Mouse (Mus musculus) erythroid progenitor cell, adult 5-6 weeks (primary cell): Measurements from ENCODE around the gene Lair1. TPM values are rescaled to one million over a fixed set of nuclear protein-coding genes. Genes with fewer than 3 reads are reported as not detected.
"Not testable (repeated sequence)": the region's sequence is repeated elsewhere in the genome, so short reads cannot be mapped to it uniquely, and the experiment has no call there.

Experiments
- ATAC-seq: replicated peaks from 2 replicates; pipeline ENCODE4 v1.8.0; 2016; ENCODE audit warnings: moderate number of reproducible peaks, mild to moderate bottlenecking, moderate TSS enrichment, inconsistent platforms; ENCODE audit not compliant: poor library complexity, low FRiP score, severe bottlenecking
- total RNA-seq, 2 experiments: library from RNA; stranded (forward) in 1 of 2; stranded (reverse) in 1 of 2; fragments of 150-400 nt in 1 of 2; fragments of 186-747, 209-891 nt in 1 of 2; gene quantifications; 2 replicates each; pipeline versions ENCODE4 v1.2.3 to v1.2.4; 2015 to 2017; ENCODE audit warnings: low replicate concordance in 2 of 2

Lair1 gene
- total RNA-seq, 2 experiments from 2014 or later, result 10.3 to 10.5 TPM

DNA sequence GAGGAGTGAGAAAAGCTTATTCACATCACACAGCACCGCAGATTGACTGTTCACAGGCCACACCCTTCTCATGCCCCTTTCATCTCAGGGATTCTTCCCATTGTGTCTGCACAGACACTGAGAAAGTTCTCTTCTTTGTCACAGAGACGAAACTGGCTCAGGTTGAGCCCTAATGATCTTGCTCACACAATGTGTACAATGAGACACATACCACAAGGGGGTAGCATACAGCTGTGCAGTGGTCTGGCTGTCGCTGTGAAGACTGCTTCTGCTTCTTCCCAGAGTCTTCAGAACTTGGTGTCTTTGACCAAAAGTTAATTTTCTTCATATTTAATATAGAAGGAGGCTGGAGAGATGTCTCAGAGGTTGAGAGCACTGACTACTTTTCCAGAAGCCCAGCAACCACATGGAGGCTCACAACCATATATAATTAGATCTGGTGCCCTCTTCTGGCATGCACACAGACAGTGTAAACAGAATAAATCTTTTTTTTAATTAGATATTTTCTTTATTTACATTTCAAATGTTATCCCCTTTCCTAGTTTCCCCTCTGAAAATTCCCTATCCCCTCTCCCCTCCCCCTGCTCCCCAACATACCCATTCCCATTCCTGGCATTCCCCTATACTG, 36.1 kb downstream of the Lair1 start:
- no peak for ATAC-seq

DNA sequence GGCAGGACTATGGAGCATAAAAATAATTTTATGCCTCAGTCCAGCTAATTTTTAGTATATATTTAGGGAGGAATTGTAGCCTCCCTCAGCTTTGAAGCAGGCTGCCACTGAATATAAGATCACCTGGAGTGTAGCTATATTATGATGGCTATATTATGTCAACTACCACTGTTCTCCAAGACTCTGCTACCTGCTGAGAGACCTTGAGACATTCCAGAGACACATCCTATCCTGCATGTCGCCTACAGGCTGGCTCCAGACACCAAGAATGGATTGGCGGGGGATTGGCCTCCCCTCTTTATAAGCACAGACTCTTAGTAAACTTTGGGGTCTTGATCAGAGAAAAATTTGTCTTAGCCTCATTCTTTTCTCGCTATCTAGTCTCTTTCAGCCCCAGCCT, 58.4 kb downstream of the Lair1 start:
- ATAC-seq, result not testable (repeated sequence)

DNA sequence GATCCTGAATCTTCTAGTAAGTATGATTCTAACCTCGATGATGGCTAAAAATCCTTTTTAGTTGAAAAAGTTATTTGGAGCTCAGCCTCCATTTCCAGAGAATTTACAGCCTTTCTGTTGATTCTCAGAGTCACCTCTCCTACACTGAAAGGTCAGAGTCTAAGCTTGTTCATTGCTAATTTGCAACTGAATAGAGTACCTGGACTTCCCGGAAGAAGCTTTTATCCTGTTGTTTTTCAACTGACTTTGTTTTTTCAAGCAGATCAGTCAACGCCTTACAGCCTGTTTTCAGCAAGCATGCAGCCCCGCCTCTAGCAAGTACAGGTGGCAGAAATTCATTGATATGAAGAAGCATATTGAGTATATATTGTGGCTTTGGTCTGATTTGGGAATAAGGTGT, 59.0 kb downstream of the Lair1 start:
- ATAC-seq, result not testable (repeated sequence)

DNA sequence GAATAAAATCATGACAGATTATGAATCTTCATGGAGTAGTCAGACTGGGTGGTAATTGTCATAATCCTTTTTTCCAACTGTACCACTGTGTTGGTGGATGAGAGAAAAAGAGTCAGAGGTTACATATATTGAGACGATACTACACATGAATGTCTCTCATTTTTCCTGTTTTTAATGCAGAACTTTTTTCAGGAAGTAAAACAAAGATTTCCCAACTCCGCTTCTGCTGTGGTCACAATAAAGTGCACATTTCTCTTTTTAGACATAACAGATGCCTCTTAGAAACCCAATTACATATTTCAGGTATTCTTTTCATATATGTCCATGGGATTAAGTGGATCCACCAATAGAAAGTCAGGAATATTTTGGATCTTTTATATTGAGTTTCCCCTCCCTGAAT, 101.0 kb downstream of the Lair1 start:
- ATAC-seq, result no peak

- ATAC-seq, result no peak
Observed at GRCm38 (mm10) chr7:3957387-3957786, 105.6 kb downstream of the Lair1 start.

Other genes with a start within 250 kb of the Lair1 start
- not detected in 2 replicates for gene Gm15448, start 237.5 kb downstream of the Lair1 start, total RNA-seq (2015; ENCODE audit: low replicate concordance)
- gene Gm15448, start 237.5 kb downstream of the Lair1 start, total RNA-seq (2017; ENCODE audit: low replicate concordance), result 1.5 and 2.6 TPM in 2 replicates
- gene Pira2, start 218.2 kb downstream of the Lair1 start, total RNA-seq (2015; ENCODE audit: low replicate concordance), result 3.2 and 13.4 TPM in 2 replicates
- 1.8 and 6.2 TPM in 2 replicates for gene Pira2, start 218.2 kb downstream of the Lair1 start, total RNA-seq (2017; ENCODE audit: low replicate concordance)
- 0.84 and 7.9 TPM in 2 replicates for gene Gm14548, start 165.1 kb downstream of the Lair1 start, total RNA-seq (2015; ENCODE audit: low replicate concordance)
- gene Gm14548, start 165.1 kb downstream of the Lair1 start, total RNA-seq (2017; ENCODE audit: low replicate concordance), result 3.5 TPM in 1 of 2 replicates, not detected in the other
- gene Lilra6, start 147.7 kb downstream of the Lair1 start, total RNA-seq (2015; ENCODE audit: low replicate concordance), result 3.6 and 10.5 TPM in 2 replicates
- gene Lilra6, start 147.7 kb downstream of the Lair1 start, total RNA-seq (2017; ENCODE audit: low replicate concordance), result 2.2 and 5.9 TPM in 2 replicates
- gene Ttyh1, start 56.2 kb upstream of the Lair1 start, total RNA-seq (2015; ENCODE audit: low replicate concordance), result not detected in 2 replicates
- under 0.01 TPM in 1 of 2 replicates, not detected in the other for gene Ttyh1, start 56.2 kb upstream of the Lair1 start, total RNA-seq (2017; ENCODE audit: low replicate concordance)
- 104 and 111 TPM in 2 replicates for gene Leng8, start 73.8 kb upstream of the Lair1 start, total RNA-seq (2015; ENCODE audit: low replicate concordance)
- 106 and 112 TPM in 2 replicates for gene Leng8, start 73.8 kb upstream of the Lair1 start, total RNA-seq (2017; ENCODE audit: low replicate concordance)
- gene Leng9, start 87.2 kb upstream of the Lair1 start, total RNA-seq (2015; ENCODE audit: low replicate concordance), result 2.9 TPM in 1 of 2 replicates, not detected in the other
- gene Leng9, start 87.2 kb upstream of the Lair1 start, total RNA-seq (2017; ENCODE audit: low replicate concordance), result 0.64 and 1.4 TPM in 2 replicates
- not detected in 2 replicates for gene Cdc42ep5, start 101.7 kb upstream of the Lair1 start, total RNA-seq (2015; ENCODE audit: low replicate concordance)
- not detected in 2 replicates for gene Cdc42ep5, start 101.7 kb upstream of the Lair1 start, total RNA-seq (2017; ENCODE audit: low replicate concordance)
- 1.1 TPM in 1 of 2 replicates, not detected in the other for gene Lilra5, start 174.6 kb upstream of the Lair1 start, total RNA-seq (2015; ENCODE audit: low replicate concordance)
- gene Lilra5, start 174.6 kb upstream of the Lair1 start, total RNA-seq (2017; ENCODE audit: low replicate concordance), result 0.77 and 1.7 TPM in 2 replicates